Mouse (Mus musculus) limb, embryonic 11.5 days (tissue): ENCODE data around the gene Chst11. TPM values are rescaled to one million over a fixed set of nuclear protein-coding genes. Genes with fewer than 3 reads are reported as not detected.

Source experiments
- ATAC-seq: fragments of 200-750 bp; cut with Nextera tagmentation; 2 replicates; pipeline ENCODE4 v1.8.0; 2017; ENCODE audit warnings: low read depth; ENCODE audit not compliant: insufficient number of reproducible peaks, low FRiP score, low TSS enrichment
- DNase-seq: peaks from one replicate; pipeline ENCODE4 v3.0.0-alpha.2; 2015; ENCODE audit warnings: low spot score
- H3K27ac ChIP-seq: fragments of 300-500 bp; sonication (generic); replicated peaks from 2 replicates; pipeline ENCODE4 v1.5.1; 2014; ENCODE audit warnings: low read depth, mild to moderate bottlenecking, low read length
- H3K27me3 ChIP-seq: fragments of 300-500 bp; sonication (generic); 2 replicates; pipeline ENCODE4 v1.6.1; 2014; ENCODE audit warnings: mild to moderate bottlenecking, low read length, mixed read lengths; ENCODE audit not compliant: control insufficient read depth, insufficient read depth
- H3K36me3 ChIP-seq: fragments of 300-500 bp; sonication (generic); 2 replicates; pipeline ENCODE4 v1.6.1; 2014; ENCODE audit warnings: mild to moderate bottlenecking, low read length, moderate library complexity, mixed read lengths; ENCODE audit not compliant: control insufficient read depth, insufficient read depth
- H3K4me1 ChIP-seq: fragments of 300-500 bp; sonication (generic); 2 replicates; pipeline ENCODE4 v1.6.1; 2014; ENCODE audit warnings: low read length, mixed read lengths; ENCODE audit not compliant: control insufficient read depth, insufficient read depth
- H3K4me2 ChIP-seq: fragments of 300-500 bp; sonication (generic); 2 replicates; pipeline ENCODE4 v1.6.1; 2014; ENCODE audit warnings: low read depth, mild to moderate bottlenecking, moderate library complexity; ENCODE audit not compliant: severe bottlenecking
- H3K4me3 ChIP-seq: fragments of 300-500 bp; sonication (generic); 2 replicates; pipeline ENCODE4 v1.5.1; 2014; ENCODE audit warnings: low read depth, low read length
- H3K9ac ChIP-seq: fragments of 300-500 bp; sonication (generic); 2 replicates; pipeline ENCODE4 v1.6.1; 2014; ENCODE audit warnings: mild to moderate bottlenecking, low read length
- H3K9me3 ChIP-seq: fragments of 300-500 bp; sonication (generic); 2 replicates; pipeline ENCODE4 v1.6.1; 2016; ENCODE audit warnings: low read length; ENCODE audit not compliant: control insufficient read depth
- WGBS: fragments of 180-500 bp; shearing (Covaris S2); extraction: QIAGEN DNeasy Blood & Tissue Kit; methylation state at CpG from one replicate; pipeline ENCODE4 v1.1.7; 2014; 5-methylcytosine and 5-hydroxymethylcytosine counted together
- polyA plus RNA-seq: library from polyadenylated mRNA; unstranded; fragments of >200 nt; fragmentation: Nextera tagmentation; extraction: Ambion mirVana; gene quantifications from 2 replicates; pipeline ENCODE4 v1.2.1, GENCODE M21; 2014

Gene Chst11
- polyA plus RNA-seq, 1 experiment from 2014 or later, result 3.0 TPM

DNA sequence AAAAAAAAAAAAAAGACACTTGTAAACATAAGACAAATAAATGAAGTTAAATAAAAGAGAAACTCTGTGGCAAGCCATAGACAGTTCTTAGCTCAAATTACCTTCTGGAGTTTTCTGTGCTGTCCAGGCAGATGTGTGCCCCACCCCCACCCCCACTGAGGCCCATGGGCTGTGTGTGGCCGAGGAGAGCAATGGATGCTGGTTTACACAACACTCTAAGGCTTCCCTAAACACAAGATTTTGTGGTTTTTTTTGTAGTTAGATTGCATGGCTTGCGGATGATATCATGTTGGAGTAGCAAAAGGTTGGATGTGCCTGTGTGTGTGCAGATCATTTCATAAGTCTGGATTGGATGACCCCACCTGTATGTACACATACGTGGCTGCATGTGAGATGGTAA, 235.5 kb downstream of the Chst11 start:
- Histone ChIP-seq H3K4me2 (no peak overlapping the region), H3K4me1 (no peaks in the 10 kb centered on the region), H3K9ac (no peak overlapping the region), H3K4me3 (no peak overlapping the region), H3K27ac (no peak overlapping the region), H3K36me3 (no peaks in the 10 kb centered on the region), H3K27me3 (no peaks in the 10 kb centered on the region), H3K9me3 (no peaks in the 10 kb centered on the region)
- WGBS, result 84% methylated on average over 3 of the region's 3 CpGs
- no peak for DNase-seq
- no peak for ATAC-seq

- 43% methylated on average over 3 of the region's 3 CpGs for WGBS
- DNase-seq, result peak; percentile 69
- H3K4me3 ChIP-seq, result no peak overlapping the region
Observed at GRCm38 (mm10) chr10:83224999-83225398, 239.7 kb downstream of the Chst11 start.

GRCm38 (mm10) chr10:83228626-83229025, 243.3 kb downstream of the Chst11 start:
- ATAC-seq, result no peak

More at GRCm38 (mm10) chr10:83224999-83225398, 239.7 kb downstream of the Chst11 start:
- H3K27ac ChIP-seq, result no peak overlapping the region
- H3K4me1 ChIP-seq, result no peaks in the 10 kb centered on the region
- H3K36me3 ChIP-seq, result no peaks in the 10 kb centered on the region
- ATAC-seq, result no peak
- H3K4me2 ChIP-seq, result no peak overlapping the region
- H3K9me3 ChIP-seq, result no peaks in the 10 kb centered on the region
- H3K9ac ChIP-seq, result no peak overlapping the region
- no peaks in the 10 kb centered on the region for H3K27me3 ChIP-seq

GRCm38 (mm10) chr10:83233967-83234366, 248.7 kb downstream of the Chst11 start:
- no peaks in the 10 kb centered on the region for H3K4me1 ChIP-seq
- ATAC-seq (no peak), DNase-seq (no peak)
- no peak overlapping the region for H3K4me3 ChIP-seq
- no peaks in the 10 kb centered on the region for H3K36me3 ChIP-seq
- no peak overlapping the region for H3K27ac ChIP-seq
- H3K4me2 ChIP-seq, result no peak overlapping the region
- no peaks in the 10 kb centered on the region for H3K27me3 ChIP-seq
- no peaks in the 10 kb centered on the region for H3K9me3 ChIP-seq
- H3K9ac ChIP-seq, result no peak overlapping the region
- 89% methylated on average over 3 of the region's 3 CpGs for WGBS

More at GRCm38 (mm10) chr10:83228626-83229025, 243.3 kb downstream of the Chst11 start:
- Histone ChIP-seq H3K4me1 (no peaks in the 10 kb centered on the region), H3K4me2 (no peak overlapping the region), H3K9ac (no peak overlapping the region), H3K4me3 (no peak overlapping the region), H3K36me3 (no peaks in the 10 kb centered on the region), H3K27ac (no peak overlapping the region), H3K9me3 (no peaks in the 10 kb centered on the region), H3K27me3 (no peaks in the 10 kb centered on the region)
- DNase-seq, result no peak
- WGBS, result 70% methylated on average over 4 of the region's 4 CpGs

DNA sequence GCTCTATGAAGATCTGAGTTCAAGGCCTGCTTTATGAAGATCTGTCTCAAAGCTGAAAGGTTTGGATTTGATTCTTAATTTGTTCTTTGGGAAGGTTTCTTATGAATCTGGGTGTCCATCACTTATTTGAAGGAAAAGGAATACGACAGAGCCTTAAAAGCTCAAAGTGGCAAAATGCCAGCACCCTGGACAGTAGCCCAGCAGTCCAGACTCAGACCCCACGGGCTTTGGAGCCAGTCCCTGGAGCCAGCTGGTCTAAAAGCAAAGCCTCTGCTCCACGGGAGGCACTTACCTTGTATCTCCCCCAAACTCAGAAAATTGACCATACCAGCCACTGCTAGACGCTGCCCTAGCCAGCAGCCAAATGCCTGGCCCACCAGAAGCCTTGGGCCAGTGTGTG, 249.1 kb downstream of the Chst11 start:
- WGBS, result 58% methylated on average over 4 of the region's 4 CpGs
- no peak overlapping the region for H3K9ac ChIP-seq
- H3K9me3 ChIP-seq, result no peaks in the 10 kb centered on the region
- ATAC-seq (no peak), DNase-seq (no peak)
- H3K27me3 ChIP-seq, result no peaks in the 10 kb centered on the region
- no peaks in the 10 kb centered on the region for H3K36me3 ChIP-seq
- H3K4me1 ChIP-seq, result no peaks in the 10 kb centered on the region
- no peak overlapping the region for H3K27ac ChIP-seq
- no peak overlapping the region for H3K4me3 ChIP-seq
- no peak overlapping the region for H3K4me2 ChIP-seq

GRCm38 (mm10) chr10:83242106-83242686, 256.9 kb downstream of the Chst11 start:
- no peaks in the 10 kb centered on the region for H3K36me3 ChIP-seq
- no peak overlapping the region for H3K9ac ChIP-seq
- H3K9me3 ChIP-seq, result no peaks in the 10 kb centered on the region
- H3K27me3 ChIP-seq, result no peaks in the 10 kb centered on the region
- no peak overlapping the region for H3K4me2 ChIP-seq
- no peak overlapping the region for H3K4me3 ChIP-seq
- no peak overlapping the region for H3K27ac ChIP-seq
- no peak for DNase-seq
- 85% methylated on average over 11 of the region's 11 CpGs for WGBS
- H3K4me1 ChIP-seq, result no peaks in the 10 kb centered on the region
- no peak for ATAC-seq

- H3K36me3 ChIP-seq, result no peaks in the 10 kb centered on the region
- ATAC-seq (no peak), DNase-seq (no peak)
- no peak overlapping the region for H3K4me2 ChIP-seq
- no peaks in the 10 kb centered on the region for H3K4me1 ChIP-seq
- H3K27me3 ChIP-seq, result no peaks in the 10 kb centered on the region
- 57% methylated on average over 6 of the region's 6 CpGs for WGBS
- H3K9ac ChIP-seq, result no peak overlapping the region
- no peak overlapping the region for H3K27ac ChIP-seq
- H3K9me3 ChIP-seq, result no peaks in the 10 kb centered on the region
- no peak overlapping the region for H3K4me3 ChIP-seq
Observed at GRCm38 (mm10) chr10:83244131-83244530, 258.8 kb downstream of the Chst11 start.
